Mouse (Mus musculus) heart, postnatal 0 days (tissue): Measurements from ENCODE around the gene Rln3.

Experiments
- CTCF ChIP-seq: IDR thresholded peaks from 2 replicates; pipeline ENCODE4 v1.5.1; 2016; ENCODE audit warnings: antibody characterized with exemption, control low read depth, low read depth
- EP300 ChIP-seq: IDR thresholded peaks from 2 replicates; pipeline ENCODE4 v1.6.1; 2016; ENCODE audit warnings: antibody characterized with exemption, low read depth

DNA sequence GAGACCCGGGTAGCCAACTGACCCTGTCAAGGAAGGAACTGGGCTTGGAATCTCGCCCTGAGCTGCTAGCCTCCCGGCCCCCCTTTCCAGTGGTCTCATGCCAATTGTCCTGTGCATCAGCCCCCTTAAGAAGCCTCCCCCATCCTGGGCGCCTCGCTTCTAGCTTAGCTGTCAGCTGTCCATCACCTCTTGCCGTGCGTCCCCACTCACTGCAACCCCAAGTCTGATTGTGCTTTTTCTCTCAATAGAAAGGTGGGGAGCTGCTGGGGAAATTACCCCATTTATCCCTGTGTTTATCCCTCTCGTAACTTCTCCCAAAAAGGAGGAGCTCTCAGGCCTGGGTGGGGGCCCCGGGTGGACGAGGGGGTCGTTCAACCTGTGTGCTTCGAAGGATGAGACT lies 48.8 kb downstream of the Rln3 start:
- TF ChIP-seq CTCF = no peak
- no peak for TF ChIP-seq EP300
